Mouse (Mus musculus): ENCODE results near the gene Cspg5. TPM values are rescaled to one million over a fixed set of nuclear protein-coding genes. Genes with fewer than 3 reads are reported as not detected.

Gene Cspg5
- polyA plus RNA-seq, 1 experiment from 2014 or later = 1.9 TPM

GRCm38 (mm10) chr9:110224273-110224672, 19.3 kb upstream of the Cspg5 start:
- no peak for ATAC-seq
- WGBS = 92% methylated on average over 4 of the region's 4 CpGs
- no peak for TF ChIP-seq CTCF (IDR thresholded peaks at IDR 0.05)
- no peak for TF ChIP-seq EP300 (IDR thresholded peaks at IDR 0.05)
- Histone ChIP-seq H3K27me3 (replicated peaks; ENCODE audit: insufficient read depth, low read length) (no peaks in the 10 kb centered on the region), H3K27ac (ENCODE audit: low read length) (no peak overlapping the region), H3K9ac (replicated peaks; ENCODE audit: low read depth) (no peak overlapping the region), H3K4me3 (ENCODE audit: low read depth, low read length) (no peak overlapping the region), H3K9me3 (ENCODE audit: low read length) (no peaks in the 10 kb centered on the region), H3K4me1 (ENCODE audit: insufficient read depth, low read depth, low read length) (no peaks in the 10 kb centered on the region), H3K36me3 (ENCODE audit: insufficient read depth, low read length) (peaks cover 17% of the 10 kb centered on the region; the same call in 1 of the 2 replicates), H3K4me2 (replicated peaks; ENCODE audit: low read depth, low read length) (no peak overlapping the region)
- DNase-seq (ENCODE audit: low spot score) = no peak

- Histone ChIP-seq H3K27ac (ENCODE audit: low read length) (no peak overlapping the region), H3K27me3 (replicated peaks; ENCODE audit: insufficient read depth, low read length) (no peaks in the 10 kb centered on the region), H3K4me3 (ENCODE audit: low read depth, low read length) (no peak overlapping the region), H3K4me2 (replicated peaks; ENCODE audit: low read depth, low read length) (no peak overlapping the region), H3K4me1 (ENCODE audit: insufficient read depth, low read depth, low read length) (no peaks in the 10 kb centered on the region), H3K9ac (replicated peaks; ENCODE audit: low read depth) (no peak overlapping the region), H3K9me3 (ENCODE audit: low read length) (no peaks in the 10 kb centered on the region), H3K36me3 (ENCODE audit: insufficient read depth, low read length) (peaks cover 17% of the 10 kb centered on the region; the same call in 1 of the 2 replicates)
- no peak for ATAC-seq
- DNase-seq (ENCODE audit: low spot score) = no peak
- TF ChIP-seq EP300 (IDR thresholded peaks at IDR 0.05) = no peak
- no peak for TF ChIP-seq CTCF (IDR thresholded peaks at IDR 0.05)
- 95% methylated on average over 4 of the region's 4 CpGs for WGBS
These were observed 17.4 kb upstream of the Cspg5 start for GRCm38 (mm10) chr9:110226191-110226590.

- ATAC-seq (peak; percentile 88), DNase-seq (ENCODE audit: low spot score) (peak; percentile 78)
- no peaks in the 10 kb centered on the region for H3K27me3 ChIP-seq (replicated peaks; ENCODE audit: insufficient read depth, low read length)
- no peak overlapping the region for H3K4me3 ChIP-seq (ENCODE audit: low read depth, low read length)
- H3K9ac ChIP-seq (replicated peaks; ENCODE audit: low read depth) = no peak overlapping the region
- H3K36me3 ChIP-seq (ENCODE audit: insufficient read depth, low read length) = peaks cover 3% of the 10 kb centered on the region; the same call in 1 of the 2 replicates
- no peaks in the 10 kb centered on the region for H3K9me3 ChIP-seq (ENCODE audit: low read length)
- TF ChIP-seq CTCF (IDR thresholded peaks at IDR 0.05) (no peak), EP300 (IDR thresholded peaks at IDR 0.05) (peak; percentile 21; the same call in 1 of the 2 replicates)
- H3K4me2 ChIP-seq (replicated peaks; ENCODE audit: low read depth, low read length) = no peak overlapping the region
- no peaks in the 10 kb centered on the region for H3K4me1 ChIP-seq (ENCODE audit: insufficient read depth, low read depth, low read length)
- 0 out of 2 replicates have a peak overlapping the region, but pooled peaks have one; percentile 54 for H3K27ac ChIP-seq (ENCODE audit: low read length)
- 67% methylated on average over 6 of the region's 6 CpGs for WGBS
These were observed 14.9 kb upstream of the Cspg5 start for GRCm38 (mm10) chr9:110228671-110229070.

- H3K4me2 ChIP-seq (replicated peaks; ENCODE audit: low read depth, low read length) = no peak overlapping the region
- no peaks in the 10 kb centered on the region for H3K9me3 ChIP-seq (ENCODE audit: low read length)
- TF ChIP-seq CTCF (IDR thresholded peaks at IDR 0.05) (no peak), EP300 (IDR thresholded peaks at IDR 0.05) (no peak)
- 83% methylated on average over 1 of the region's 1 CpGs for WGBS
- H3K4me1 ChIP-seq (ENCODE audit: insufficient read depth, low read depth, low read length) = no peaks in the 10 kb centered on the region
- no peak overlapping the region for H3K4me3 ChIP-seq (ENCODE audit: low read depth, low read length)
- no peaks in the 10 kb centered on the region for H3K27me3 ChIP-seq (replicated peaks; ENCODE audit: insufficient read depth, low read length)
- peak; percentile 69 for ATAC-seq
- no peaks in the 10 kb centered on the region for H3K36me3 ChIP-seq (ENCODE audit: insufficient read depth, low read length)
- H3K27ac ChIP-seq (ENCODE audit: low read length) = peak overlapping the region; percentile 54
- DNase-seq (ENCODE audit: low spot score) = peak; percentile 13
- no peak overlapping the region for H3K9ac ChIP-seq (replicated peaks; ENCODE audit: low read depth)
These were observed 14.5 kb upstream of the Cspg5 start for GRCm38 (mm10) chr9:110229112-110229511.

- Histone ChIP-seq H3K9ac (replicated peaks; ENCODE audit: low read depth) (no peak overlapping the region), H3K9me3 (ENCODE audit: low read length) (no peaks in the 10 kb centered on the region), H3K27me3 (replicated peaks; ENCODE audit: insufficient read depth, low read length) (no peaks in the 10 kb centered on the region), H3K36me3 (ENCODE audit: insufficient read depth, low read length) (peaks cover 2% of the 10 kb centered on the region; the same call in 1 of the 2 replicates), H3K4me2 (replicated peaks; ENCODE audit: low read depth, low read length) (no peak overlapping the region), H3K4me1 (ENCODE audit: insufficient read depth, low read depth, low read length) (no peaks in the 10 kb centered on the region), H3K4me3 (ENCODE audit: low read depth, low read length) (no peak overlapping the region), H3K27ac (ENCODE audit: low read length) (peak overlapping the region; percentile 54; the same call in 1 of the 2 replicates)
- WGBS = 66% methylated on average over 10 of the region's 10 CpGs
- ATAC-seq (no peak), DNase-seq (ENCODE audit: low spot score) (peak; percentile 12)
- TF ChIP-seq CTCF (IDR thresholded peaks at IDR 0.05) = no peak
- no peak for TF ChIP-seq EP300 (IDR thresholded peaks at IDR 0.05)
These were observed 13.9 kb upstream of the Cspg5 start for GRCm38 (mm10) chr9:110229566-110230248.

GRCm38 (mm10) chr9:110230395-110231071, 13.1 kb upstream of the Cspg5 start:
- no peaks in the 10 kb centered on the region for H3K9me3 ChIP-seq (ENCODE audit: low read length)
- H3K27ac ChIP-seq (ENCODE audit: low read length) = 0 out of 2 replicates have a peak overlapping the region, but pooled peaks have one; percentile 4
- peaks cover 10% of the 10 kb centered on the region; the same call in 1 of the 2 replicates for H3K36me3 ChIP-seq (ENCODE audit: insufficient read depth, low read length)
- H3K4me2 ChIP-seq (replicated peaks; ENCODE audit: low read depth, low read length) = no peak overlapping the region
- H3K4me1 ChIP-seq (ENCODE audit: insufficient read depth, low read depth, low read length) = no peaks in the 10 kb centered on the region
- peak; percentile 75 for ATAC-seq
- no peaks in the 10 kb centered on the region for H3K27me3 ChIP-seq (replicated peaks; ENCODE audit: insufficient read depth, low read length)
- TF ChIP-seq EP300 (IDR thresholded peaks at IDR 0.05) (no peak), CTCF (IDR thresholded peaks at IDR 0.05) (no peak)
- 74% methylated on average over 16 of the region's 16 CpGs for WGBS
- H3K4me3 ChIP-seq (ENCODE audit: low read depth, low read length) = no peak overlapping the region
- H3K9ac ChIP-seq (replicated peaks; ENCODE audit: low read depth) = no peak overlapping the region
- DNase-seq (ENCODE audit: low spot score) = peak; percentile 63
